Mouse (Mus musculus): ENCODE data around the gene Nup62. TPM values are rescaled to one million over a fixed set of nuclear protein-coding genes. Genes with fewer than 3 reads are reported as not detected.

The Nup62 gene
- polyA plus RNA-seq, 1 experiment from 2014 or later: 49.0 TPM

DNA sequence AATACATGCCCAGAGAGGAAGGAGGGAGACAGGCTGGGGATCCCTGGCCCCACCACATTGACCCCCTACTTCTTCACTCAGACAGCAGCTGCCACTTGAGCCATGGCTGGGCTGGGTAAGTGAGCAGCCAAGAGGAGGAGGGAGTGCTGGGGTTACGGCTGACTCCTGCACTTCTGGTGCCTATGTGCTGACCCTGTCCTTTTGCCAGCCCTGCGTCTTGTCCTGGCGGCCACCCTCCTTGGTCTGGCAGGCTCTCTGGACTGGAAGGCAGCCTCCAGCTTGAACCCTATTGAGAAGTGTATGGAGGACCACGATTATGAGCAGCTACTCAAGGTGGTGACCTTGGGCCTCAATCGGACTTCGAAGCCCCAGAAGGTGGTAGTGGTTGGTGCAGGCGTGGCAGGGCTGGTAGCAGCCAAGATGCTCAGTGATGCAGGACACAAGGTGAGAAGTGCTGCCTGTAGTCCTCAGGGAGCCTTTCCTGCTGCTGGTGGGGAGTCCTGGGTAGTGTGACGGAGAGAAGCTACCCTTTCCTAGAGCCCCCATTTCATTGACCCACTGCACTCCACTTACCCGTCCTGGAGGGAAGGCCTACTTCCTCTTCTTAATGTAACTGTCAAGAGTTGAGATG, 20.6 kb downstream of the Nup62 start:
- Histone ChIP-seq H3K9me3 (replicated peaks; ENCODE audit: control insufficient read depth, low read length) (no peaks in the 10 kb centered on the region), H3K9ac (ENCODE audit: low read depth, low read length) (no peak overlapping the region), H3K4me3 (ENCODE audit: low read depth, low read length) (no peak overlapping the region), H3K27ac (ENCODE audit: low read depth, low read length) (no peak overlapping the region), H3K36me3 (ENCODE audit: control insufficient read depth, insufficient read depth, low read length) (peaks cover 6% of the 10 kb centered on the region), H3K4me1 (ENCODE audit: control insufficient read depth, insufficient read depth, low read length) (peaks cover 12% of the 10 kb centered on the region), H3K4me2 (no peak overlapping the region), H3K27me3 (ENCODE audit: control insufficient read depth, insufficient read depth, low read length) (peaks cover 13% of the 10 kb centered on the region)
- no peak for ATAC-seq (replicated peaks; ENCODE audit: insufficient number of reproducible peaks, low FRiP score, low TSS enrichment)
- WGBS (ENCODE audit: insufficient replicate concordance): 85% methylated on average over 9 of the region's 9 CpGs

DNA sequence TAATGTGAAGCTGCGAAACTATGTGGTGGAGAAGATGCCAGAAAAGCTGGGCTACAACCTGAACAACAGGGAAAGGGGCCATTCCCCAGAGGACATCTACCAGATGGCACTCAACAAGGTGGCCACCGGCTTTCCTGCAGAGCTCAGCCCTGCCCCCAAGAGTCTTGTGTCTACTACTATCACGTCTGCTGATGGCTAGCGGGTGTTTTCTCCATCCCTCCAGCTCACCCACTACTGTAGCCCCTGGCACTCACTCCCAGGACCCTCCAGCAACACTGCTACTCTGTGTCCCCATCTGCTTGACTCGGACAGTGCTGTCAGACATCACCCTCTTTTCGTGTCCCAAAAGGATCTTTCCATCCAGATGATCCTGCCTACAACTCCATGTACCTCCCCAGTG, 22.2 kb downstream of the Nup62 start:
- ATAC-seq (replicated peaks; ENCODE audit: insufficient number of reproducible peaks, low FRiP score, low TSS enrichment): no peak
- no peak overlapping the region for H3K27ac ChIP-seq (ENCODE audit: low read depth, low read length)
- 83% methylated on average over 6 of the region's 6 CpGs for WGBS (ENCODE audit: insufficient replicate concordance)
- H3K9ac ChIP-seq (ENCODE audit: low read depth, low read length): no peak overlapping the region
- H3K4me3 ChIP-seq (ENCODE audit: low read depth, low read length): no peak overlapping the region
- no peaks in the 10 kb centered on the region for H3K9me3 ChIP-seq (replicated peaks; ENCODE audit: control insufficient read depth, low read length)
- H3K36me3 ChIP-seq (ENCODE audit: control insufficient read depth, insufficient read depth, low read length): peaks cover 5% of the 10 kb centered on the region; the same call in 1 of the 2 replicates
- peaks cover 13% of the 10 kb centered on the region for H3K27me3 ChIP-seq (ENCODE audit: control insufficient read depth, insufficient read depth, low read length)
- peaks cover 12% of the 10 kb centered on the region for H3K4me1 ChIP-seq (ENCODE audit: control insufficient read depth, insufficient read depth, low read length)
- H3K4me2 ChIP-seq: no peak overlapping the region

DNA sequence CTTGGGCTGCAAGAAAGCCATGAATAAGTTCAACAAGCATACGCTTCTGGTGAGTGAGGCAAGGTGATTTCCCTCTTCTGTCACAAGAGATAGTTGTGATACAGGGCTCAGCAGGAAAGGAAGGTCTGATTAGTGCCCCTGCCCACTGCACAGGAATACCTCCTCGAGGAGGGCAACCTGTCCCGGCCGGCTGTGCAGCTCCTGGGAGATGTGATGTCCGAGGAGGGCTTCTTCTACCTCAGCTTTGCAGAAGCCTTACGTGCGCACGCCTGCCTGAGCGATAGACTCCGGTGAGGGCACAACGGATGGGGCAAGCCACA, 23.2 kb downstream of the Nup62 start:
- peaks cover 13% of the 10 kb centered on the region for H3K27me3 ChIP-seq (ENCODE audit: control insufficient read depth, insufficient read depth, low read length)
- H3K4me2 ChIP-seq: peak overlapping the region; percentile 65
- no peaks in the 10 kb centered on the region for H3K9me3 ChIP-seq (replicated peaks; ENCODE audit: control insufficient read depth, low read length)
- ATAC-seq (replicated peaks; ENCODE audit: insufficient number of reproducible peaks, low FRiP score, low TSS enrichment): no peak; the same call in 1 of the 2 replicates
- 24% methylated on average over 11 of the region's 11 CpGs for WGBS (ENCODE audit: insufficient replicate concordance)
- peaks cover 12% of the 10 kb centered on the region for H3K4me1 ChIP-seq (ENCODE audit: control insufficient read depth, insufficient read depth, low read length)
- H3K9ac ChIP-seq (ENCODE audit: low read depth, low read length): peak overlapping the region; percentile 47; the same call in 1 of the 2 replicates
- H3K4me3 ChIP-seq (ENCODE audit: low read depth, low read length): peak overlapping the region; percentile 29
- peaks cover 8% of the 10 kb centered on the region; the same call in 1 of the 2 replicates for H3K36me3 ChIP-seq (ENCODE audit: control insufficient read depth, insufficient read depth, low read length)
- no peak overlapping the region for H3K27ac ChIP-seq (ENCODE audit: low read depth, low read length)

DNA sequence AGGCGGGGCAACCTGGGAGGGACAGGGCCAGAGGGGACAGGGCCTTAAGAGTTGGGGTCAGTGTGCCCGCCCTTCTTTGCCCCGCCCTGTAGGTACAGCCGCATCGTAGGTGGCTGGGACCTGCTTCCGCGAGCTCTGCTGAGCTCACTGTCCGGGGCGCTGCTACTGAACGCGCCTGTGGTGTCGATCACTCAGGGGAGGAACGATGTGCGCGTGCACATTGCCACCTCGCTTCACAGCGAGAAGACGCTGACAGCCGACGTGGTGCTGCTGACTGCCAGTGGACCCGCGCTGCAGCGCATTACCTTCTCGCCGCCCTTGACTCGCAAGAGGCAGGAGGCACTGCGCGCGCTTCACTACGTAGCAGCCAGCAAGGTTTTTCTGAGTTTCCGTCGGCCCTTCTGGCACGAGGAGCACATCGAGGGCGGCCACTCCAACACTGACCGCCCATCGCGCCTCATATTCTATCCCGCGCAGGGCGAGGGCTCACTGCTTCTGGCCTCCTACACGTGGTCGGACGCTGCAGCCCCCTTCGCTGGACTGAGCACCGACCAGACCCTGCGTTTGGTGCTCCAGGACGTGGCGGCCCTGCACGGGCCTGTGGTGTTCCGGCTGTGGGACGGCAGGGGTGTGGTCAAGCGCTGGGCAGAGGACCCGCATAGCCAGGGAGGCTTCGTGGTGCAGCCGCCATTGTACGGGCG, 23.8 kb downstream of the Nup62 start:
- Histone ChIP-seq H3K9ac (ENCODE audit: low read depth, low read length) (peak overlapping the region; percentile 47), H3K27ac (ENCODE audit: low read depth, low read length) (no peak overlapping the region), H3K4me1 (ENCODE audit: control insufficient read depth, insufficient read depth, low read length) (peaks cover 12% of the 10 kb centered on the region), H3K4me3 (ENCODE audit: low read depth, low read length) (peak overlapping the region; percentile 29), H3K27me3 (ENCODE audit: control insufficient read depth, insufficient read depth, low read length) (peaks cover 13% of the 10 kb centered on the region), H3K36me3 (ENCODE audit: control insufficient read depth, insufficient read depth, low read length) (peaks cover 13% of the 10 kb centered on the region; the same call in 1 of the 2 replicates), H3K9me3 (replicated peaks; ENCODE audit: control insufficient read depth, low read length) (no peaks in the 10 kb centered on the region), H3K4me2 (peak overlapping the region; percentile 65)
- WGBS (ENCODE audit: insufficient replicate concordance): 2% methylated on average over 57 of the region's 58 CpGs
- ATAC-seq (replicated peaks; ENCODE audit: insufficient number of reproducible peaks, low FRiP score, low TSS enrichment): peak; percentile 63

DNA sequence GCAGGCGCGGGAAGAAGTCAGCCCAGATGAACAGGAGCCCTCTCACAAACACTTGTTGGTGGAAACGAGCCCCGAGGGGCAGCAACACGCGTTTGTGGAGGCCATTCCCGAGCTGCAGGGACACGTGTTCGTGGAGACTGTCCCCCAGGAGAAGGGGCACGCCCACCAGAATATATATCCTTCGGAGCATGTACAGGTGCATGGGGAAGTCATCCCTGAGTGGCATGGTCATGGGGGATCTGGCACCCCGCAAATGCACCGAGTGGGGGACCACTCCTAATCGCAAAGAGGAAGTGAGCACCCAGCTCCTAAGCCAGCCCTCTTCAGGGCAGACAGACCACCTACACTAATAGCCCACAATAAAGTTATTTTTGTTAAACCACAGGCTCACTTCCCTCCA, 24.5 kb downstream of the Nup62 start:
- WGBS (ENCODE audit: insufficient replicate concordance): 56% methylated on average over 14 of the region's 14 CpGs
- H3K4me1 ChIP-seq (ENCODE audit: control insufficient read depth, insufficient read depth, low read length): peaks cover 12% of the 10 kb centered on the region
- ATAC-seq (replicated peaks; ENCODE audit: insufficient number of reproducible peaks, low FRiP score, low TSS enrichment): no peak
- H3K27me3 ChIP-seq (ENCODE audit: control insufficient read depth, insufficient read depth, low read length): peaks cover 13% of the 10 kb centered on the region
- H3K9ac ChIP-seq (ENCODE audit: low read depth, low read length): 0 out of 2 replicates have a peak overlapping the region, but pooled peaks have one; percentile 34
- no peak overlapping the region for H3K27ac ChIP-seq (ENCODE audit: low read depth, low read length)
- no peaks in the 10 kb centered on the region for H3K9me3 ChIP-seq (replicated peaks; ENCODE audit: control insufficient read depth, low read length)
- peak overlapping the region; percentile 29; the same call in 1 of the 2 replicates for H3K4me3 ChIP-seq (ENCODE audit: low read depth, low read length)
- peaks cover 15% of the 10 kb centered on the region; the same call in 1 of the 2 replicates for H3K36me3 ChIP-seq (ENCODE audit: control insufficient read depth, insufficient read depth, low read length)
- peak overlapping the region; percentile 65 for H3K4me2 ChIP-seq

DNA sequence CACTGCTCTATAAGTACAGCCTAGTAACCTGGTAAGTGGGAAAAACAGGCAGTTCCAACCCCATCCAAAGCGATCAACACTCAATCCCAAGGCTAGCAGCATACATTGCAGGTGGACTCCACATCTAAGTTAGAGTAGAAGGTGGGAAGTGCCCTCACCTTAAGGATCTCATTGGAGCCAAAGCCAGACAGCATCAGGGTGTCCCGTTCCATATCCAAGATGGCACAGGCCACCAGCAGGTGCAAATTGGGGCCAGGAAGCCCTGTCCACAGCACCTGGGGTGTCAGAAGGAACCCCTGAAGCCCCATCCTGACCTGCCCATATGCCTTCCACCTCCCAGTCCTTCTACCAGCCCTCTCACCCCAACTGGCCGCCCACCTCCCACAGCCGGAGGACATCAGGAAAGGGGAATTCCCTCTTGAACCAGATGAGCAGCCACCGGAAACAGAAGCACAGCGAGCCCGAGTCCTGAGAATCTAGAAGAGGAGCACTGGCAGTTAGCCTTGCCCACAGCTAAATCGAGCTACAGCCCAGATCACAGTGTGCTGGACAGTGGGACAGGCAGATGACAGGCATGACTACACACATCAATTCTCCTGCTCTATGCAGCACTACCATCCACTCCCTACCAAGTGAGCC, 26.1 kb downstream of the Nup62 start:
- H3K36me3 ChIP-seq (ENCODE audit: control insufficient read depth, insufficient read depth, low read length): peaks cover 22% of the 10 kb centered on the region

DNA sequence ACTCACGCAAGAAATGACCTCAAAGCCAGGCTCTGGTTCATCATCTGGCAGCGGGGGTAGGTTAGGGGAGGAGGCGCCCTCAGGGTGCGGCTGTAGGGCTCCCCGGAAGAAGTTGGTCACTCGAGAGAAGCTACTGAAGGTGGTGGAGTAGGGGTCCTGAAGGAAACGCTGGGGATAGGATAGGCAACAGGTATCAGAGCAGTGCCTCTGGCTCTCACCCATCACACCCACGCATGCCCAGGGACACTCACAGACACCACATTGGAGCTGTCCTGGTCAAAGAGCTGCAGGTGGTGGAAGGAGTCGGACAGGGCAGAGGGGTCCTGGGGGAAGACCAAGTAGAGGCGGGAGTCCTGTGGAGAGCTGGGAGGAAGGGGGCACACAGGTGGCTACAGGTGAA, 29.1 kb downstream of the Nup62 start:
- H3K4me2 ChIP-seq: no peak overlapping the region
- peaks cover 5% of the 10 kb centered on the region for H3K27me3 ChIP-seq (ENCODE audit: control insufficient read depth, insufficient read depth, low read length)
- H3K27ac ChIP-seq (ENCODE audit: low read depth, low read length): no peak overlapping the region
- H3K9me3 ChIP-seq (replicated peaks; ENCODE audit: control insufficient read depth, low read length): no peaks in the 10 kb centered on the region
- no peak overlapping the region for H3K9ac ChIP-seq (ENCODE audit: low read depth, low read length)
- peaks cover 22% of the 10 kb centered on the region for H3K36me3 ChIP-seq (ENCODE audit: control insufficient read depth, insufficient read depth, low read length)
- H3K4me3 ChIP-seq (ENCODE audit: low read depth, low read length): no peak overlapping the region
- H3K4me1 ChIP-seq (ENCODE audit: control insufficient read depth, insufficient read depth, low read length): peaks cover 8% of the 10 kb centered on the region
- 88% methylated on average over 10 of the region's 10 CpGs for WGBS (ENCODE audit: insufficient replicate concordance)
- ATAC-seq (replicated peaks; ENCODE audit: insufficient number of reproducible peaks, low FRiP score, low TSS enrichment): no peak

More for the DNA sequence above, 26.1 kb downstream of the Nup62 start:
- no peaks in the 10 kb centered on the region for H3K9me3 ChIP-seq (replicated peaks; ENCODE audit: control insufficient read depth, low read length)
- H3K9ac ChIP-seq (ENCODE audit: low read depth, low read length): no peak overlapping the region
- 90% methylated on average over 8 of the region's 8 CpGs for WGBS (ENCODE audit: insufficient replicate concordance)
- peaks cover 13% of the 10 kb centered on the region for H3K27me3 ChIP-seq (ENCODE audit: control insufficient read depth, insufficient read depth, low read length)
- no peak overlapping the region for H3K4me3 ChIP-seq (ENCODE audit: low read depth, low read length)
- no peak for ATAC-seq (replicated peaks; ENCODE audit: insufficient number of reproducible peaks, low FRiP score, low TSS enrichment)
- H3K4me1 ChIP-seq (ENCODE audit: control insufficient read depth, insufficient read depth, low read length): peaks cover 9% of the 10 kb centered on the region
- no peak overlapping the region for H3K27ac ChIP-seq (ENCODE audit: low read depth, low read length)
- H3K4me2 ChIP-seq: no peak overlapping the region

DNA sequence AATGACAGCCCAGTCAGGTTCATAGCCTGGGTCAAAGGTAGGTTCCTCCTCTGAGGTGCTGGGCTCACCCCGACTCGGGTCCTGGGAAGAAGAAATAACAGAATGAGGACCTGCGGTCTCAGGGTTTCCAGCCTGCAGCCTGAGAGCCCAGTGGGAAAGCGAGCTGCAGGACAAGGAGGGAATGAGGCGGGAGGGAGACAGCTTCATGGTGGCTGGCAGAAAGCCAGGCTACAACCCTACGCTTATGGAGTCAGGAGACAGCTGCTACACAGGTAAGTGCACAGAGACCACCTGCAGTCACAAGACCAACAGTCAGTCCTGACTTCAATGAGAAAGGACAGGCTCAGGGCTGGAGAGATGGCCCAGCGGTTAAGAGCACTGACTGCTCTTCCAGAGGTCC, 30.9 kb downstream of the Nup62 start:
- H3K4me3 ChIP-seq (ENCODE audit: low read depth, low read length): no peak overlapping the region
- 92% methylated on average over 7 of the region's 7 CpGs for WGBS (ENCODE audit: insufficient replicate concordance)

More for the DNA sequence above, 30.9 kb downstream of the Nup62 start:
- peaks cover 26% of the 10 kb centered on the region for H3K36me3 ChIP-seq (ENCODE audit: control insufficient read depth, insufficient read depth, low read length)
- H3K27ac ChIP-seq (ENCODE audit: low read depth, low read length): no peak overlapping the region
- no peak overlapping the region for H3K4me2 ChIP-seq
- ATAC-seq (replicated peaks; ENCODE audit: insufficient number of reproducible peaks, low FRiP score, low TSS enrichment): no peak
- no peaks in the 10 kb centered on the region for H3K9me3 ChIP-seq (replicated peaks; ENCODE audit: control insufficient read depth, low read length)
- no peaks in the 10 kb centered on the region for H3K27me3 ChIP-seq (ENCODE audit: control insufficient read depth, insufficient read depth, low read length)
- H3K4me1 ChIP-seq (ENCODE audit: control insufficient read depth, insufficient read depth, low read length): peaks cover 14% of the 10 kb centered on the region
- H3K9ac ChIP-seq (ENCODE audit: low read depth, low read length): no peak overlapping the region
